Mouse (Mus musculus) kidney, adult 2 months (tissue): ENCODE data around the gene Zfp109.

Experiments used
- CTCF ChIP-seq: fragments of 200-500 bp; conservative IDR thresholded peaks from 2 replicates; pipeline ENCODE4 v1.5.1; 2011; ENCODE audit warnings: low read depth, mild to moderate bottlenecking, control low read depth, low read length, moderate library complexity, mixed read lengths; ENCODE audit not compliant: insufficient read depth, insufficient read length
- POLR2A ChIP-seq: fragments of 200-500 bp; IDR thresholded peaks from one replicate; pipeline ENCODE4 v1.6.1; 2011; ENCODE audit warnings: low read depth, low read length, control low read depth

DNA sequence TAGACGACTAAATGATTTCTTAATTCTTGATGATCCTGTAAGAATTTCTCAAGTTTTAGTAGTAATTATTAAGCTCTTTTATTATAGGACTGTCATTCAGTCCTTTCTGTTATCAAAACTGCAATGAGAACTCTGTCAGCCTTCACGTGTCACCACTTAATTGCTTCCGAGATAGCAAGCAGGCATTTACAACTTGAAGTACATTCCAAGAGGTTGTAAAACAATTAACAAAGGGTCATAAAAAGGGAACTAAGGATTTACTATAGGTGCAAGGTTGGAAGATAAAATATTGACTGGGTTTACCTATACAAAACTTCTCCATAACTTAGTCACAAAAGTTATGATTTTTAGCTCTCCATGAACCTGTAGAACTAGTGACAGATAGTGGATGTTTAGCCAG is 44.2 kb downstream of the Zfp109 start:
- TF ChIP-seq POLR2A (no peak), CTCF (no peak)
